Mouse (Mus musculus): ENCODE measurements around the gene Cacna1s. TPM values are rescaled to one million over a fixed set of nuclear protein-coding genes. Genes with fewer than 3 reads are reported as not detected.

Gene Cacna1s
- polyA plus RNA-seq, 3 experiments from 2014 or later = 2.7 to 5.0 (median 4.9) TPM

GRCm38 (mm10) chr1:136051465-136051864 lies 1.1 kb upstream of the Cacna1s start:
- ATAC-seq = no peak

GRCm38 (mm10) chr1:136055771-136056170 lies 3.2 kb downstream of the Cacna1s start:
- no peak for ATAC-seq

- no peak for ATAC-seq
Observed at GRCm38 (mm10) chr1:136058594-136058993, 6.0 kb downstream of the Cacna1s start.

- ATAC-seq = no peak
Observed at GRCm38 (mm10) chr1:136061041-136061789, 8.7 kb downstream of the Cacna1s start.

- no peak for ATAC-seq
Observed at GRCm38 (mm10) chr1:136061790-136062141, 9.2 kb downstream of the Cacna1s start.

GRCm38 (mm10) chr1:136063991-136064390 lies 11.4 kb downstream of the Cacna1s start:
- no peak for ATAC-seq

GRCm38 (mm10) chr1:136066621-136067020 lies 14.1 kb downstream of the Cacna1s start:
- ATAC-seq = no peak

- no peak for ATAC-seq
Observed at GRCm38 (mm10) chr1:136067579-136067978, 15.0 kb downstream of the Cacna1s start.

GRCm38 (mm10) chr1:136076086-136076485 lies 23.5 kb downstream of the Cacna1s start:
- ATAC-seq = no peak

GRCm38 (mm10) chr1:136077656-136078055 lies 25.1 kb downstream of the Cacna1s start:
- no peak for ATAC-seq

- ATAC-seq = no peak
Observed at GRCm38 (mm10) chr1:136081161-136081560, 28.6 kb downstream of the Cacna1s start.

- no peak for ATAC-seq
Observed at GRCm38 (mm10) chr1:136085988-136086685, 33.6 kb downstream of the Cacna1s start.

- ATAC-seq = no peak
Observed at GRCm38 (mm10) chr1:136089368-136090165, 37.0 kb downstream of the Cacna1s start.

GRCm38 (mm10) chr1:136093726-136094125 lies 41.2 kb downstream of the Cacna1s start:
- no peak for ATAC-seq

- ATAC-seq = no peak
Observed at GRCm38 (mm10) chr1:136094807-136095206, 42.3 kb downstream of the Cacna1s start.

GRCm38 (mm10) chr1:136102094-136102493 lies 49.5 kb downstream of the Cacna1s start:
- no peak for ATAC-seq

GRCm38 (mm10) chr1:136102551-136102950 lies 50.0 kb downstream of the Cacna1s start:
- no peak for ATAC-seq

- no peak for ATAC-seq
Observed at GRCm38 (mm10) chr1:136102981-136103380, 50.4 kb downstream of the Cacna1s start.

GRCm38 (mm10) chr1:136103696-136104095 lies 51.1 kb downstream of the Cacna1s start:
- ATAC-seq = no peak

GRCm38 (mm10) chr1:136104741-136105140 lies 52.2 kb downstream of the Cacna1s start:
- ATAC-seq = no peak

- ATAC-seq = no peak
Observed at GRCm38 (mm10) chr1:136109464-136109863, 56.9 kb downstream of the Cacna1s start.

- ATAC-seq = peak; percentile 74
Observed at GRCm38 (mm10) chr1:136116183-136116582, 63.6 kb downstream of the Cacna1s start.

GRCm38 (mm10) chr1:136117069-136117468 lies 64.5 kb downstream of the Cacna1s start:
- peak; percentile 83 for ATAC-seq

Measured in inflammation-experienced regulatory T-cells, adult 6 months (primary cell).